Mouse (Mus musculus) cerebellum, adult 11 months (tissue): ENCODE results near the gene Sbf2.
A peak's percentile ranks its signal among the peaks of the same experiment; 100 is the strongest.
"Not testable (repeated sequence)": the region's sequence is repeated elsewhere in the genome, so short reads cannot be mapped to it uniquely, and the experiment has no call there.

Experiments used
- DNase-seq: peaks from one replicate; pipeline ENCODE4 v3.0.0; 2022

Gene Sbf2

GRCm38 (mm10) chr7:110614133-110615063 lies at the start of gene Sbf2:
Gene Sbf2, minus strand, starts transcription at chr7:110614922.
- DNase-seq, result peak; percentile 67

- DNase-seq, result no peak
Observed at GRCm38 (mm10) chr7:110658378-110658928, 43.7 kb upstream of the Sbf2 start.

DNA sequence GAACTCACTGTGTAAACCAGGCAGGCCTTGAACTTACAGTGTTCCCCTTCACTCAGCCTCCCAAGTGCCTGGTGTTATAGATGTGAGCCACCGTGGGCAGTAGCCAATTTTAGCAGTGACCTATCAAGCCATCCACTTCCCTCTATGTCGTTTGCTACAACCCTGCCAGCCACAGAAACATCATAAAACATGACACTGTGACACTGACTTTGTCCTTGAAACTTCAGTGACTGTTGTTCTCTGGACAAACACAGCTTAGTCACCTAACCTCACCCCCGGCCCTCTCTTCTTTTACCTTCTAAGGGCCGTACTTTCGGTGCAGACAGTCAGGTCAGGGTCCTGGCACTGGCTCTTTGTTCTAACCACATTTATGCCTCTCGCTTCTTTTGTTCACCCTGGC lies 41.2 kb upstream of the Sbf2 start:
- DNase-seq, result no peak

GRCm38 (mm10) chr7:110655230-110655629 lies 40.5 kb upstream of the Sbf2 start:
- no peak for DNase-seq

- no peak for DNase-seq
Observed at GRCm38 (mm10) chr7:110651091-110651490, 36.4 kb upstream of the Sbf2 start.

GRCm38 (mm10) chr7:110650491-110650890 lies 35.8 kb upstream of the Sbf2 start:
- no peak for DNase-seq

DNA sequence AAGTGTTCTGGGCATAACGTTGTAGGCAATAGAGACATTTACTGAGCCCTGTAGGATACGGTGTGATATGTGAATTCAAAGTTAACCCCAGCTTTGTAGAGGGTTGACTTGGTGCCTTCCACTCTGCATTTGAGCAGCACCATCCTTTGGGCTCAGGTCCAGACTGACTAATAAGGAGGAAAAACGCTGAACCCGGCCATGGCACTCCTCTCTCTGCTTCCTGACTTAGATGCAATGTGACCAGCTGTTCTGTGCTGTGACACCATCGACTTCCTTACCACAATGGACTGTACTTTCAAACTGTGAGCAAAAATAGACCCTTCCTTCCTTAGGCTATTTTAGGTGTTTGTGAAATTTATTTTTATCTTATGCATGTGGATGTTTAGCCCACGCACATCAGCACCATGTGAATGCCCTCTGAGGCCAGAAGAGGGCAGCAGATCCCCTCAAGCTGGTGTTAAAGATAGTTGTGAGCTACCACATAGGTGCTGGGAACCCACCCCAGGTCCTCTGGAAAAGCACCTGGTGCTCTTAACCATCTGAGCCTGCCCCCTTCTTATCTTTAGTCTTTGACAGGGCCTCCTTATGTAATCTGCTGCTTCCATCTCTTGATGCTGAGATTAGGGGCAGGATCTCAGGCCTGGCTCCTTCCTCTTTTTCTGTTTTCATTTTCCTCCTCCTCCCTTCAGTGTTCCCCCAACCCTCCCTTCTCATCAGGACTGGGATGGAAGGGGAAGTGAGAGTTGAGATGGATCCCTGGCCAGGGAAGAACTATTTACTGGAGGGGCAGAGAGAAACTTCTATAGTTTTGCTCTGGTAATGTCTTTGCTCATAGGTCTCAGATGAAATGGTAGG lies 34.6 kb upstream of the Sbf2 start:
- no peak for DNase-seq

GRCm38 (mm10) chr7:110648455-110649085 lies 33.8 kb upstream of the Sbf2 start:
- no peak for DNase-seq

DNA sequence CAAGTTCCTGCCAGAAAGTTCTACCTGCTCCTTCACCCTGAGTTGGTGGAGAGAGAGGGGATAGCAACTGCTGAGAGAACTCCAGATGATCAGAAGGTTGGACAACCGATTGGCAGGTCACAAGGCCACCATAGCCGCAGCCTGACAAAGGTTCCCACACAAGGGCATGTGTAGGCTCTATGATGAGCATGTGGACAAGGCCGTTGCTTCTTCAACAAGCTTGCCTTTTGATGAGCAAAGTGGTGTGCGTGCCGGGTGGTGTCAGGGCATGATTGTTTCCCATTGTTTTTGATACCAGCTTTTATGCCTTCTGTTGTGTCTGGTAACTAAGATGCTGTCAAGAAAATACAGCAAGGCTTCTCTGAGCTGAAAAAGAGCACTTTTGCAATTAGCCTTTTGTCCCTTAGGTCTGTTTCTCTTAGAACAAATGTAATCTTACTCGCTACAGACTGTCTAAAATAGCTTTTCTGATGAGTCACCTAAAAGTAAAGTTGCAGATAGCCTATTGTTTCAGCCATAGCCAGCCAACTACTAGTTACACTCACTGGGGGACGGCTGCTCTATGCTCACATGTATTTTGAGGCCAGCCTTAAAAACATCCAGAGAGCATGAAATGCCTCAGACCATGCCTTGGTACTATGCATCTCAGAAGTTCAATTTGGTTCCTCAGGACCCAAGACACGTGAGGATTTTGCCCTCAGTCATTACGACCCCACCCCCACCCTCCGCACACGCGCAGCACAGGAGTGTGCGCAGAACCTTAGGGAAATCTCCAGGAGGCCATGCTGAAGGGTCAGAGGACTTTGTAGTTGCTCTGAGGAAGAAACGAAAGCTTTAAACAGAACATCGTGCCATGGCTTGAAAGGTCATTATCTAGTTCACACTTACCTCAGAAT lies 33.1 kb upstream of the Sbf2 start:
- no peak for DNase-seq

DNA sequence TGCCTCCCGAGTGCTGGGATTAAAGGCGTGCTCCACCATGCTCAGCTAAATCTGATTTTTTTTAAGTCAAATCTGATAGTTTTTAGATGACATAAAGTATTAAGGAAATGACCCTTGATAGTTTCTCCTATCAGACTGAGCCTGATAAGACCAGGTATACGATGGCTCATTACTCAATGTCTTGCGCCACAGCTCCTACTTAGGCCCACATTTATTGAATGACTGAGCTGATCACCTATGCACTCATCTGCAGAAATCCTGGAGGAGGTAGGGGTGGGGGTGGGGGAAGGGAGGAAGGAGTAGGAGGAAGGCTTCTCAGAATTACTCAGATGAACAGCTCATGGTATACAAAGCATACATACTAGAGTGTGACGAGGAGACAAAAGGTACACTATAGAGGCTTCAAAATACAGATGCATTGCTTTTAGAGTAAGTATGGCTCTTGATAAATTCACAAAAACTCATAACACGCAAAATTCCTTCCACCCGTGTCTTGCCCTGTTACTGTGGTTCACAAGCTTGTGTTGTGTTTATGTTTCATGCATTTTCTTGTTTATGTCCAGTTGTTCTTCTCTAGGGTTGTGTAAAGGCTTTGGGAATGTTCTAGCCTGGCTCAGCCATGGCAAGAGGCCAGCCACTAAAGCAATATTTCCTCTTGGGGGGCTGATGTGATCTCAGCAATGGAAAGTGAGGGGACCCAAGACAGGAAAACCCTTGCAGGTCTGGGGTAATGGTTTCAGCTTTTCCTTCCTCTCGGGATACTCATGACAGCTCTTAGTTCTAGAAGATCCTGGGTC lies 32.1 kb upstream of the Sbf2 start:
- no peak for DNase-seq

- no peak for DNase-seq
Observed at GRCm38 (mm10) chr7:110645859-110646258, 31.1 kb upstream of the Sbf2 start.

GRCm38 (mm10) chr7:110645311-110645710 lies 30.6 kb upstream of the Sbf2 start:
- peak; percentile 43 for DNase-seq

DNA sequence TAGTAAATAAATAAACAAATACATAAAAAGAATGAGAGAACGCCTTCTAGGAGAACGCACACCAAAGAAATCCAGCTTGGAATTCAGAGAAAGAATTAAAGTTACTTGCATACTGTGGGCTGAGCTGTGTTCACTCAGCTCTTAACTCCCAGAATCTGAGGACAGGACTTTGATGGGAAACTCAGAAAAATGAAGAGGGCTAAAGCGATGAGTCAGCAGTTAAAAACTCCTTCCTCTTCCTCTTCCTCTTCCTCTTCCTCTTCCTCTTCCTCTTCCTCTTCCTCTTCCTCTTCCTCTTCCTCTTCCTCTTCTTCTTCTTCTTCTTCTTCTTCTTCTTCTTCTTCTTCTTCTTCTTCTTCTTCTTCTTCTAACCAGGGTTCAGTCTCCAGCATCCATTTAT lies 25.2 kb upstream of the Sbf2 start:
- DNase-seq, result not testable (repeated sequence)

DNA sequence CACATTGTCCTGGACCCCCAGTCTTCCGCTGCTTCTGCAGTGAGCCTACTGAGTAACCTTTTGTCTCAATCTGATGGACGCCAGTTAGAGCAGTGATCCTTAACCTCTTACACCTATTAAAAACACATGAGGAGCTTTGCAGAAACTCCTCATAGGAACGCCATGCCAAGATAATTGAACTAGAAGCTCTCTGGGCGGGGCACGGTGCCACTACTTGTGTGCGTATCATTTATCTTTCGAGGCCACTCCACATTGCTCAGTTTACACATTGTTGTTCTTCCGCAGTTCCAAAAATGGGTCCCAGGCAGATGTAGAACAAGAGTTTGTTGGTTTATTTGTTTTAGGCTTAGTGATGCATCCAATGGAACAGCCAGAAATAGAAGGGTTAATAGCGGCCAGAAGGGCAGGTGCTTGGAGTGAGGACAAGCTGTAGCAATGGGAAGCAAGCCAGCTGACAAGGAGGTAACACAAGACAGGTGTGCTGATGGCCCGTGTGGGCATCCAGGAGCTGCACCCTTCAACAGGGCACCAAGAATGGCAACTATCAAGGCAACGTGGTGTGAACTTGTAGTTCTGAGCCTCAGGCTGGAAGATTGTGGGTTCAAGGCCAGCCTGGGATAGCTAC lies 24.7 kb upstream of the Sbf2 start:
- no peak for DNase-seq

DNA sequence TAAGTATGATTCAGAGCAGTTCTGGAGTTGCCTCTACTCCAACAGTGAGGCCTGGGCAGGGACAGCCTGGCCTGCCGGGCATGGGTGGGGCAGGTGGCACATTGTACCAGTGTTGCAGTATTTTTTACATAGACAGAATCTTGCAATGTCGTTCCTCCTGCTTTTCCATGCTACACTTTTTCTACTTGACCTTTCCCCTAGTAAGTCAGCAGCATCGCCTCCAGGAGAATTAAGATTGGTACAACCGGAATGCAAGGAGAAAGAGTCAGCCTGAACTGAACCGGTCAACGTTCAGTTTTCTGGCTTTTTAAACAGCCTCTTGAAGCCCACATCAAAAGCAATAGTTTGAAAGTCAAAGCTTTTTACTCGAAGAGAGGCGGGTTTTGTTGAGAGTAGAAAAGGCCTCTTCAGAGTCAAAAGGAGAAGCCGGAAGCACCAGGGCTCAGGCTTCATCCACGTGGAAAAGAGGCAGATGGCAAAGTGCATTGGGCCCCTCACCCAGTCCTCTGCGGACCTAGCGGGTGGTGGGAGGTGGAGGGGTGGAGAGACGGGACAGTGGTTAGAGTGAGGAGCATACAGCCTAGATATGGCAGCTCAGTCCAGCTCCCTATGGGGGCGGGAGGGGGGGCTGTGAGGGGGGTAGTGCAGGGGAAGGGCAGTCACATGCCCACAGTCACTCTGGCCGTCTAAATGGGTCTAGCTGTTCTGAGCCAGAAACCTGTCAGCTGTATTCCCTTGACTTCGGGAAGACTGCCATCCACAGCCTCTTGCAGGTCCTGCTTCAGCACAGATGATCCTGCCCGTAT lies 23.8 kb upstream of the Sbf2 start:
- DNase-seq, result no peak

DNA sequence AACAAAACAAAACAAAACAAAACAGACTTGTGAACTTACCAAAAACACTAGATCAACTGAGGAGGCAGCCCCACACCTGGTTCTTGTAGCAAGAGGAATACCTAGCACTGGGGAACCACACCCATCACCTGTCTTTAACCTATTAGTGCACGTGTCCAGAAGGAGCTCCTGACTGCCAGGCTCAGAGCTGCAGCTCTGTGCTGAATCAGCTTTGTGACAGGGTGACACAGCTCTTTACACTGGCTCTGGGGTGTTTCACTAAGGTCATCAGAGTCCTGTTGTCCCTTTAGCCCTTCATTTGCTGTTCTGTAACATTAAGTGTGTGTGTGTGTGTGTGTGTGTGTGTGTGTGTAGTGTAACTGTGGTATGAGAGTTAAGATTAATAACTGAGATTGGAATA lies 21.8 kb upstream of the Sbf2 start:
- no peak for DNase-seq

- DNase-seq, result no peak
Observed at GRCm38 (mm10) chr7:110635929-110636328, 21.2 kb upstream of the Sbf2 start.

- no peak for DNase-seq
Observed at GRCm38 (mm10) chr7:110631136-110631888, 16.6 kb upstream of the Sbf2 start.
